Mouse (Mus musculus) adrenal gland, adult 8-10 months (tissue): ENCODE results near the gene Il11. TPM values are rescaled to one million over a fixed set of nuclear protein-coding genes. Genes with fewer than 3 reads are reported as not detected.

Experiments
- DNase-seq: peaks from one replicate; pipeline ENCODE4 v3.0.0; 2022
- total RNA-seq, 4 experiments: library from RNA; stranded (reverse); gene quantifications; 2 replicates each; pipeline ENCODE4 v1.2.4; 2022

The Il11 gene
- total RNA-seq, 4 experiments from 2014 or later, result 0.28 to 0.37 (median 0.32) TPM

GRCm38 (mm10) chr7:4742482-4742819, 40.2 kb downstream of the Il11 start:
- DNase-seq, result no peak

- DNase-seq, result no peak
These were observed 40.8 kb downstream of the Il11 start for GRCm38 (mm10) chr7:4741672-4742481.

- peak; percentile 55 for DNase-seq
These were observed 41.5 kb downstream of the Il11 start for GRCm38 (mm10) chr7:4741151-4741550.

GRCm38 (mm10) chr7:4740309-4740727, 42.3 kb downstream of the Il11 start:
- DNase-seq, result no peak

- peak; percentile 100 for DNase-seq
These were observed 42.9 kb downstream of the Il11 start, which contains the start of gene Kmt5c for GRCm38 (mm10) chr7:4739544-4740275. Gene Kmt5c, plus strand, starts transcription at chr7:4740115.

- DNase-seq, result no peak
These were observed 43.6 kb downstream of the Il11 start for GRCm38 (mm10) chr7:4739041-4739543.

- DNase-seq, result no peak
These were observed 49.7 kb downstream of the Il11 start for GRCm38 (mm10) chr7:4732968-4733392.

- DNase-seq, result no peak
These were observed 51.6 kb downstream of the Il11 start for GRCm38 (mm10) chr7:4731090-4731489.

- no peak for DNase-seq
These were observed 57.5 kb downstream of the Il11 start, which contains the start of gene Tmem150b for GRCm38 (mm10) chr7:4725169-4725568. Gene Tmem150b, minus strand, starts transcription at chr7:4725249.

GRCm38 (mm10) chr7:4724359-4724758, 58.3 kb downstream of the Il11 start:
- no peak for DNase-seq

- no peak for DNase-seq
These were observed 59.2 kb downstream of the Il11 start for GRCm38 (mm10) chr7:4723508-4723907.

Other genes starting within 250 kb of the Il11 start
- 10 to 100 TPM in 1 of 4 experiments, 1 to 10 TPM in 3; 5.7 to 10.0 (median 8.6) TPM for gene Syt5, start 235.3 kb downstream of the Il11 start, total RNA-seq
- not detected for gene Ptprh, start 178.8 kb downstream of the Il11 start, total RNA-seq
- gene Tmem86b, start 151.4 kb downstream of the Il11 start, total RNA-seq, result 10 to 100 TPM in 2 of 4 experiments, 1 to 10 TPM in 2; 6.6 to 14.2 (median 9.5) TPM
- 100 to 1,000 TPM in 1 of 4 experiments, 10 to 100 TPM in 3; 97.9 to 103 (median 98.5) TPM for gene Ppp6r1, start 123.8 kb downstream of the Il11 start, total RNA-seq
- 10 to 100 TPM; 43.1 to 66.5 (median 50.5) TPM for gene Hspbp1, start 97.8 kb downstream of the Il11 start, total RNA-seq
- gene Brsk1, start 92.3 kb downstream of the Il11 start, total RNA-seq, result 1 to 10 TPM; 4.2 to 8.0 (median 7.4) TPM
- 1 to 10 TPM in 1 of 4 experiments, under 1 TPM in 3; 0.49 to 1.1 (median 0.73) TPM for gene Tmem150b, start 57.6 kb downstream of the Il11 start, total RNA-seq
- gene Kmt5c, start 42.7 kb downstream of the Il11 start, total RNA-seq, result 10 to 100 TPM; 31.0 to 59.8 (median 43.8) TPM
- 10 to 100 TPM in 1 of 4 experiments, 1 to 10 TPM in 3; 5.1 to 10.3 (median 9.1) TPM for gene Cox6b2, start 29.8 kb downstream of the Il11 start, total RNA-seq
- not detected for gene Fam71e2, start 11.6 kb downstream of the Il11 start, total RNA-seq
- not detected for gene Tmem190, start 78 bp upstream of the Il11 start, total RNA-seq
- 10 to 100 TPM in 2 of 4 experiments, 1 to 10 TPM in 2; 7.2 to 11.8 (median 10.1) TPM for gene Tmem238, start 6.8 kb upstream of the Il11 start, total RNA-seq
- 100 to 1,000 TPM; 593 to 922 (median 693) TPM for gene Rpl28, start 10.0 kb upstream of the Il11 start, total RNA-seq
- gene Ube2s, start 29.7 kb upstream of the Il11 start, total RNA-seq, result 100 to 1,000 TPM in 3 of 4 experiments, 10 to 100 TPM in 1; 96.8 to 127 (median 118) TPM
- gene Shisa7, start 61.8 kb upstream of the Il11 start, total RNA-seq, result 1 to 10 TPM; 2.0 to 5.6 (median 4.0) TPM
- 10 to 100 TPM; 14.0 to 28.7 (median 19.1) TPM for gene Isoc2b, start 87.4 kb upstream of the Il11 start, total RNA-seq
- gene Isoc2a, start 94.3 kb upstream of the Il11 start, total RNA-seq, result 10 to 100 TPM; 21.8 to 38.6 (median 30.3) TPM
- under 1 TPM in 1 of 4 experiments, not detected in 3; 0.26 TPM for gene Gm36210, start 123.7 kb upstream of the Il11 start, total RNA-seq
- 10 to 100 TPM; 14.4 to 20.6 (median 16.2) TPM for gene Zfp628, start 132.4 kb upstream of the Il11 start, total RNA-seq
- 10 to 100 TPM in 2 of 4 experiments, 1 to 10 TPM in 2; 8.5 to 13.3 (median 10.4) TPM for gene Nat14, start 139.2 kb upstream of the Il11 start, total RNA-seq
- 1 to 10 TPM; 1.7 to 4.5 (median 2.2) TPM for gene Ssc5d, start 142.9 kb upstream of the Il11 start, total RNA-seq
- 1 to 10 TPM in 2 of 4 experiments, under 1 TPM in 1, not detected in 1; 0.45 to 2.1 (median 1.8) TPM for gene Sbk2, start 181.5 kb upstream of the Il11 start, total RNA-seq
- gene Sbk3, start 188.3 kb upstream of the Il11 start, total RNA-seq, result under 1 TPM; 0.15 to 0.74 (median 0.34) TPM
- 10 to 100 TPM; 19.1 to 29.6 (median 27.4) TPM for gene Zfp579, start 213.3 kb upstream of the Il11 start, total RNA-seq
- gene Zfp524, start 231.6 kb upstream of the Il11 start, total RNA-seq, result 10 to 100 TPM; 10.0 to 15.2 (median 12.0) TPM
- gene Fiz1, start 231.8 kb upstream of the Il11 start, total RNA-seq, result 10 to 100 TPM; 18.9 to 25.7 (median 23.3) TPM
- 1 to 10 TPM in 1 of 4 experiments, not detected in 3; 1.5 TPM for gene Gm44973, start 232.6 kb upstream of the Il11 start, total RNA-seq
- 10 to 100 TPM; 25.0 to 38.6 (median 30.3) TPM for gene Zfp865, start 237.5 kb upstream of the Il11 start, total RNA-seq
- gene Ccdc106, start 237.7 kb upstream of the Il11 start, total RNA-seq, result 1 to 10 TPM; 2.9 to 5.6 (median 3.8) TPM